Mouse (Mus musculus): ENCODE measurements around the gene Kcnk4. TPM values are rescaled to one million over a fixed set of nuclear protein-coding genes. Genes with fewer than 3 reads are reported as not detected.

The Kcnk4 gene
- 1.5 and 1.8 TPM in 2 replicates for polyA plus RNA-seq (2012; rRNA removed)

- H3K4me3 ChIP-seq (ENCODE audit: control insufficient read depth, insufficient read depth, low read length) = no peak within 1 kb of the TSS
- peaks cover 17% of the 10 kb centered on the region; the same call in 1 of the 2 replicates for H3K27me3 ChIP-seq (ENCODE audit: control insufficient read depth, insufficient read depth, low read length)
- DNase-seq = no peak
- H3K4me1 ChIP-seq (replicated peaks; ENCODE audit: control insufficient read depth, insufficient read depth, low read length) = peaks cover 7% of the 10 kb centered on the region
- TF ChIP-seq CTCF (IDR thresholded peaks at IDR 0.05; ENCODE audit: borderline replicate concordance, control insufficient read depth, extremely low read depth, insufficient read depth, low read length, poor library complexity) (no peak), POLR2A (IDR thresholded peaks at IDR 0.05; ENCODE audit: control insufficient read depth, extremely low read depth, insufficient read depth, low read length, poor library complexity) (no peak)
- no peak within 1 kb of the TSS for H3K27ac ChIP-seq (ENCODE audit: control insufficient read depth, insufficient read depth, low read length)
- 23% methylated on average over 23 of the region's 23 CpGs for WGBS
- no peaks in the 10 kb centered on the region for H3K36me3 ChIP-seq (ENCODE audit: control insufficient read depth, insufficient read depth, low read length)
These were observed at the start of gene Kcnk4 for GRCm38 (mm10) chr19:6934195-6934977. Gene Kcnk4 (minus strand): TSS chr19:6934515.

- WGBS = 98% methylated on average over 5 of the region's 5 CpGs
- TF ChIP-seq CTCF (IDR thresholded peaks at IDR 0.05; ENCODE audit: borderline replicate concordance, control insufficient read depth, extremely low read depth, insufficient read depth, low read length, poor library complexity) (no peak), POLR2A (IDR thresholded peaks at IDR 0.05; ENCODE audit: control insufficient read depth, extremely low read depth, insufficient read depth, low read length, poor library complexity) (no peak)
- no peaks in the 10 kb centered on the region for H3K36me3 ChIP-seq (ENCODE audit: control insufficient read depth, insufficient read depth, low read length)
These were observed 49.3 kb upstream of the Kcnk4 start for GRCm38 (mm10) chr19:6983621-6984020.

GRCm38 (mm10) chr19:6981465-6981864 is 47.1 kb upstream of the Kcnk4 start:
- TF ChIP-seq CTCF (IDR thresholded peaks at IDR 0.05; ENCODE audit: borderline replicate concordance, control insufficient read depth, extremely low read depth, insufficient read depth, low read length, poor library complexity) = no peak
- TF ChIP-seq POLR2A (IDR thresholded peaks at IDR 0.05; ENCODE audit: control insufficient read depth, extremely low read depth, insufficient read depth, low read length, poor library complexity) = no peak
- 97% methylated on average over 4 of the region's 4 CpGs for WGBS
- no peak for DNase-seq
- Histone ChIP-seq H3K27me3 (ENCODE audit: control insufficient read depth, insufficient read depth, low read length) (no peaks in the 10 kb centered on the region), H3K27ac (ENCODE audit: control insufficient read depth, insufficient read depth, low read length) (no peak overlapping the region), H3K4me1 (replicated peaks; ENCODE audit: control insufficient read depth, insufficient read depth, low read length) (peaks cover 29% of the 10 kb centered on the region), H3K36me3 (ENCODE audit: control insufficient read depth, insufficient read depth, low read length) (peaks cover 6% of the 10 kb centered on the region; the same call in 1 of the 2 replicates), H3K4me3 (ENCODE audit: control insufficient read depth, insufficient read depth, low read length) (no peak overlapping the region)

More at GRCm38 (mm10) chr19:6983621-6984020, 49.3 kb upstream of the Kcnk4 start:
- no peak for DNase-seq
- H3K4me1 ChIP-seq (replicated peaks; ENCODE audit: control insufficient read depth, insufficient read depth, low read length) = peaks cover 23% of the 10 kb centered on the region
- no peak overlapping the region for H3K27ac ChIP-seq (ENCODE audit: control insufficient read depth, insufficient read depth, low read length)
- H3K4me3 ChIP-seq (ENCODE audit: control insufficient read depth, insufficient read depth, low read length) = no peak overlapping the region
- no peaks in the 10 kb centered on the region for H3K27me3 ChIP-seq (ENCODE audit: control insufficient read depth, insufficient read depth, low read length)

- peak within 1 kb of the TSS; percentile 53 for H3K27ac ChIP-seq (ENCODE audit: control insufficient read depth, insufficient read depth, low read length)
- no peaks in the 10 kb centered on the region for H3K27me3 ChIP-seq (ENCODE audit: control insufficient read depth, insufficient read depth, low read length)
- under 1% methylated on average over 38 of the region's 38 CpGs for WGBS
- peaks cover 6% of the 10 kb centered on the region; the same call in 1 of the 2 replicates for H3K36me3 ChIP-seq (ENCODE audit: control insufficient read depth, insufficient read depth, low read length)
- TF ChIP-seq POLR2A (IDR thresholded peaks at IDR 0.05; ENCODE audit: control insufficient read depth, extremely low read depth, insufficient read depth, low read length, poor library complexity) (peak; percentile 35), CTCF (IDR thresholded peaks at IDR 0.05; ENCODE audit: borderline replicate concordance, control insufficient read depth, extremely low read depth, insufficient read depth, low read length, poor library complexity) (peak; percentile 37; the same call in 1 of the 2 replicates)
- peak within 1 kb of the TSS; percentile 65 for H3K4me3 ChIP-seq (ENCODE audit: control insufficient read depth, insufficient read depth, low read length)
- H3K4me1 ChIP-seq (replicated peaks; ENCODE audit: control insufficient read depth, insufficient read depth, low read length) = peaks cover 28% of the 10 kb centered on the region
- DNase-seq = peak; percentile 98
These were observed 46.2 kb upstream of the Kcnk4 start, which contains the start of gene Fkbp2 for GRCm38 (mm10) chr19:6980381-6981093. Gene Fkbp2 (minus strand): TSS chr19:6980501.

- no peaks in the 10 kb centered on the region for H3K27me3 ChIP-seq (ENCODE audit: control insufficient read depth, insufficient read depth, low read length)
- TF ChIP-seq POLR2A (IDR thresholded peaks at IDR 0.05; ENCODE audit: control insufficient read depth, extremely low read depth, insufficient read depth, low read length, poor library complexity) (peak; percentile 41), CTCF (IDR thresholded peaks at IDR 0.05; ENCODE audit: borderline replicate concordance, control insufficient read depth, extremely low read depth, insufficient read depth, low read length, poor library complexity) (peak; percentile 96)
- peaks cover 28% of the 10 kb centered on the region for H3K4me1 ChIP-seq (replicated peaks; ENCODE audit: control insufficient read depth, insufficient read depth, low read length)
- under 1% methylated on average over 59 of the region's 59 CpGs for WGBS
- H3K4me3 ChIP-seq (ENCODE audit: control insufficient read depth, insufficient read depth, low read length) = peak overlapping the region; percentile 65
- H3K36me3 ChIP-seq (ENCODE audit: control insufficient read depth, insufficient read depth, low read length) = peaks cover 6% of the 10 kb centered on the region; the same call in 1 of the 2 replicates
- peak; percentile 99 for DNase-seq
- peak overlapping the region; percentile 1; the same call in 1 of the 2 replicates for H3K27ac ChIP-seq (ENCODE audit: control insufficient read depth, insufficient read depth, low read length)
These were observed 45.4 kb upstream of the Kcnk4 start for GRCm38 (mm10) chr19:6979486-6980380.

Measured in thymus, adult 2 months (tissue).